Mouse (Mus musculus) heart, adult 11 months (tissue): ENCODE data around the gene Syngap1.

Experiments
- DNase-seq: peaks from one replicate; pipeline ENCODE4 v3.0.0; 2022

The Syngap1 gene

GRCm38 (mm10) chr17:26995562-26995961 is 54.5 kb downstream of the Syngap1 start:
- DNase-seq = no peak

- no peak for DNase-seq
Measured at GRCm38 (mm10) chr17:26997661-26998060, 56.6 kb downstream of the Syngap1 start.

GRCm38 (mm10) chr17:26998283-26998682 is 57.2 kb downstream of the Syngap1 start:
- no peak for DNase-seq

- no peak for DNase-seq
Measured at GRCm38 (mm10) chr17:26999996-27000395, 58.9 kb downstream of the Syngap1 start.

GRCm38 (mm10) chr17:27001151-27001550 is 60.1 kb downstream of the Syngap1 start:
- no peak for DNase-seq

- DNase-seq = no peak
Measured at GRCm38 (mm10) chr17:27001889-27002288, 60.8 kb downstream of the Syngap1 start.

GRCm38 (mm10) chr17:27004431-27004830 is 63.4 kb downstream of the Syngap1 start:
- DNase-seq = peak; percentile 91

GRCm38 (mm10) chr17:27004903-27005485 is 63.9 kb downstream of the Syngap1 start:
- DNase-seq = peak; percentile 86

GRCm38 (mm10) chr17:27005644-27006043 is 64.6 kb downstream of the Syngap1 start:
- DNase-seq = no peak

GRCm38 (mm10) chr17:27008277-27008676 is 67.2 kb downstream of the Syngap1 start:
- DNase-seq = no peak

GRCm38 (mm10) chr17:27011167-27011566 is 70.1 kb downstream of the Syngap1 start:
- DNase-seq = no peak

- DNase-seq = peak; percentile 96
Measured at GRCm38 (mm10) chr17:27011998-27012672, 71.1 kb downstream of the Syngap1 start.

- DNase-seq = no peak
Measured at GRCm38 (mm10) chr17:27012909-27013308, 71.9 kb downstream of the Syngap1 start.

- peak; percentile 97 for DNase-seq
Measured at GRCm38 (mm10) chr17:27017564-27018499, 76.8 kb downstream of the Syngap1 start.

GRCm38 (mm10) chr17:27018555-27019196 is 77.6 kb downstream of the Syngap1 start:
- peak; percentile 94 for DNase-seq

- DNase-seq = no peak
Measured at GRCm38 (mm10) chr17:27021076-27021475, 80.0 kb downstream of the Syngap1 start.

- no peak for DNase-seq
Measured at GRCm38 (mm10) chr17:27021736-27022135, 80.7 kb downstream of the Syngap1 start.
